Mouse (Mus musculus): Measurements from ENCODE around the gene Syvn1.

The Syvn1 gene

DNA sequence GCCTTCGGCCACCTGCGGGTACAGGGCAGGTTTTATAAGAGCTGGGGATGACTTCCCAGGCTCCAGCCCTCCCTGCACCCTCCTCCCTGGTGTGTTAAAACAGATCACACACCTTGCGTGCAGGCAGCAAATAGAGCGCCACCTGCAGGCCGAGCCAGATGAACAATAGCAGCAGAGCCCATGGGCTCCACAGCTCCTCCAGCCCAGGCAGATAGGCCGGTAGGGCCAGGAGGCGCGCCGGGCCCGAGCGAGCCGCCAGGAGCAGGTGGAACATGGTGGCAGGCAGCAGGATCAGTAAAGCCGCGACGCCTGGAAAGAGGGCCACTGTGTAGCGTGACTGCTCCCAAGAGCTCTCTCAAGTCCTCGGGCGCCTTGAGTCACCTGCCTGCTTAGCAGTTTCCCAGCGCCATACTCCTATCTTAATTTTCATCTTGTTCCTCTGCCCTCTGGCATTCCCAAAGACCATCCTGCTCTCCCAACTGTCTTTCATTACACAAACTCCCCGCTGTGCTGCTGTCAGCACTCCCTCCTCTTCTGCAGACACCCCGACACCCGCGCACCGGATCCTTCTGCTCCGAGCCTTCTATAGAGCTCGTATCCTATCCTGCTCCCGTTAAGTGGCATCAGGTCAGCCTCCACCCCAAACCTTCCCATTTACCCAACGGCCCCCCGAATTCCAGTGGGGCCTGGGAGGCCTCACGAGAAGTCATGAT, 20.8 kb downstream of the Syvn1 start:
- DNase-seq (ENCODE audit: extremely low spot score, low read depth, low spot score): no peak

DNA sequence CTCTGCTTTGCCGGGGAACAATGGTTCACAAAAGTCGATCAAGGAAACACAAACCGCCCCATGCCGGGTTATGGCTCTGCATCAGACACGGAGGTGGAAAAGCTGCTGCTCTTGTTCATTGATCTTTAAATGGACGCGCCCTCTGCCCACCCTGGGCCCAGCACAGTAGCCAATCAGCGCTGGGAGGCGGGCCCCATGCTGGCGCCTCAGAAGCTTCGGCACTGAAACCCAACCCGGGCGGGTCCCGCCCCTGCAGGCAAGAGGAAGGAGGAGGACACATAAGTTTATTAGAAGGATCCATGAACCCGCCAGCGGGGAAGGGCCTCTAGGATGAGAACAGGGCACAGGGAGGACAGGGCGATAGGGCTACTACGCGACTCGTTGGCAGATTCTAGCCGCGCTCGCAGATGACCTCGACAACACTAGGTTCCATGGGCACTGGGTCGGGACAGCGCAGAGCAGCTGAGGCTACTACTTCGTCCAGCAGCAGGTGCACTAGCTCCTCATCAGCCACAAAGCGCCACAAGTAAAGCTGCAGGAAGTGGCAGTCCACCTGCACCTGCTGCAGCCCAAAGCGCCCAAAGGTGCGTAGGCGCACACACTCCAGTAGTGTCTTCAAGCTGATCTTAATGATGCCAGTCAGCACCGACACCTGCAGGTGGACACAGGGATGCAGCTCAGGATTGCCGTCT, 21.5 kb downstream of the Syvn1 start, which contains the start of gene Tm7sf2:
Tm7sf2 (minus strand) TSS at position 650 of the 692 bp plus-strand sequence.
- no peak for DNase-seq (ENCODE audit: extremely low spot score, low read depth, low spot score)

DNA sequence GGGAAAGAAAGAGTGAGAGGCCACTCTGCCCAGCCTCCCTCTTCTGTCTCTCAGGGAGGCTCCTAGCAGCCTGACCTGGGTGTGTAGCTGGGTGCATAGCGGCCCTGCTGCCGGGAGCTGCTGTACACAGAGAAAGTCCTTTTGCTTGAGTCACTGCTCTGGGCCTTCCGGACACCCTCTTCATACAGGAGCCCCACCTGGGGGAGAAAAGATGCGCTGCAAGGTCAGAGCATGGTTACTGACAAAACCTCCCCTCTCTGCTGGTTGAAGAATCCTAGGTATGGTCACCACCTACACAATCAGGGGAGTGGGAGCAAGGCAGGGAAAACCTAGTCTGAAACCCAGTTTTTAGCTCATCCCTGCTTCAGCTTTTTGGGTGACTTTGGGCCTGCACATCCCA, 22.6 kb downstream of the Syvn1 start:
- no peak for DNase-seq (ENCODE audit: extremely low spot score, low read depth, low spot score)

DNA sequence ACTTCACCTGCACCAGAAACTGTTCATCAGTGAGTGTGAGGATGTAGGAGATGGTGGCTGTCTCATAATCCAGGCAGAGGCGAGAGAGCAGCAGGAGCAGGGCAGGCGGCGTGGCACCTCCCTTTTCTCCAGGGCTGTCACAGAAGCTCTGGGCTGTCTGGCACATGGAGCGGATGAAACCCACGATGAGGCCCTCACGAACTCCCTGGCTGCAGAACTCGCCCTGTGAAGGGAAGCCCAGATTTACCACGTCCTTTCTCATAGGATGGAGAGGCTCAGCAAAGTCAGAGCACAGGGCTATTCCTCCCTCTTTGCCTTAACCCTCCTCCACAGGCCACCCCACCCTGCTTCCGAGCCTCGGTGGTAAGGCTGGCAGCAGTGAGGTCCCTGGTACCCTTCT, 23.5 kb downstream of the Syvn1 start:
- DNase-seq (ENCODE audit: extremely low spot score, low read depth, low spot score): no peak

DNA sequence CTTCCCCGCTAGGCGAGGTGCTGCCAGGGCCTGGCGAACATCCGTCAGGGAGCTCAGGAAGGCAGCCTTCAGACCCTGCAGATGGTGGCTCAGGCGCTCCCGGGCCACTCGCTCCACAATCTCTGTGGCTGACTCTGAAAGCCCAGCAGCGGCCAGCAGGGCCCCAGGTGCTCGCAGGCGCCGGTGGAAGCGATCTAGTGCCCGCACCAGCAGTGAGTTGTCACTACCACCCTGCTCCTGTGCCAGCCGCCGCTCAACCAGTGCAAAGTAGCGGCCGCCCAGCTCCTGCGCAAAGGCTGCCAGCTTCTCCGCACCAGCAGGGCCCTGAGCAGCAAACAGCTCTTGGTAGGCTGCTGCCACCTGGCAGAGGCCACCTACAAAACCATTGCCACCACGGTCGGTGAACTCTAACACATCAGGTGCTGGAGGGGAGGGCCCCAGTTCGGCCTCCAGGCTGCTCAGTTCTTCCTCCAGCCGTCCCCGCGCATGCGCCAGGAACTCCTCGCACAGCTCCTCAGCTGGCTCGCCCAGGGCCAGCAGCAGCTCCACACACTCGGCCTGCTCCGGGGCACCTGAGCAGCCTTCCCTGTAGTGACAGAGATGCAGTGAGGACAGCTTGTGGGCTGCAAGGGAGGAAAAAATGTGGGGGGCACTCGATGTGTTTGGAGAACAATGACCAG, 24.3 kb downstream of the Syvn1 start:
- no peak for DNase-seq (ENCODE audit: extremely low spot score, low read depth, low spot score)

DNA sequence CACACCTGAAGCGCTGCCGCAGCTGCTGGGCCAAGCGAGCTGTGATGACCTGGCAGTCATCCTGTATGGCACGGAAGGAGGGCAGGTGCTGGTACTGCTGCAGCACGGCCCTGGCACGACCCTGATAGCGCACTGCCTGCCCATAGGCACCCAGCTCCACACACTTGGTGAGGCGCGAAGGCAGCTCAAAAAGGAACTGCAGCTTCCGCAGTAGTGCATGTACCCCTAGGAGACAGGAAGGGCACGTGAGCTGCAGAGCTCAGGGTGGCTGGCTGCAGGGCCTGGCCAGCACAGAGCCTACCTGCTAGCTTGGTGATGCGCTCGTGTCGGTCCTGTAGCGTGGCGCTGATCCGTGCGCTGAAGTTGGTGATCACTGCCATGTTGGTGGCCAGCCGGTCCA, 24.9 kb downstream of the Syvn1 start:
- DNase-seq (ENCODE audit: extremely low spot score, low read depth, low spot score): no peak

DNA sequence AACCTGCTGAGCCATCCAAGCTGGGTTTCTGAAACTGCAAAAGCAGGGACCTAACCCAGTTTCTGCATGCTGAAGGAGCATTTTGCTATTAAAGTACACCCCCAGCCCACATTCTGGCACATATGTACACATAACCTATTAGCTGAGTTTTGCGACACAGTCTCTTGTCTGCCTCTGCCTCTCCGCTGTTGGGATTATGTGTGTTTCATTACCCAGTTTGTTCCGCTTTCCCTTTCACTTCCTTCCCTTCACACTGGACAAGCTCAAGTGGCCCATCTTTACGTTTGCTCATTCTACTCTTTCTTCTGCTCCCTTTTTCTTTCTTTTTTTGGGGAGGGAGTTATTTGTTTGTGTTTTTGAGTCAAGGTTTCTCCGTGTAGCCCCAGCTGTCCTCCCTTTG, 27.5 kb downstream of the Syvn1 start:
- no peak for DNase-seq (ENCODE audit: extremely low spot score, low read depth, low spot score)

DNA sequence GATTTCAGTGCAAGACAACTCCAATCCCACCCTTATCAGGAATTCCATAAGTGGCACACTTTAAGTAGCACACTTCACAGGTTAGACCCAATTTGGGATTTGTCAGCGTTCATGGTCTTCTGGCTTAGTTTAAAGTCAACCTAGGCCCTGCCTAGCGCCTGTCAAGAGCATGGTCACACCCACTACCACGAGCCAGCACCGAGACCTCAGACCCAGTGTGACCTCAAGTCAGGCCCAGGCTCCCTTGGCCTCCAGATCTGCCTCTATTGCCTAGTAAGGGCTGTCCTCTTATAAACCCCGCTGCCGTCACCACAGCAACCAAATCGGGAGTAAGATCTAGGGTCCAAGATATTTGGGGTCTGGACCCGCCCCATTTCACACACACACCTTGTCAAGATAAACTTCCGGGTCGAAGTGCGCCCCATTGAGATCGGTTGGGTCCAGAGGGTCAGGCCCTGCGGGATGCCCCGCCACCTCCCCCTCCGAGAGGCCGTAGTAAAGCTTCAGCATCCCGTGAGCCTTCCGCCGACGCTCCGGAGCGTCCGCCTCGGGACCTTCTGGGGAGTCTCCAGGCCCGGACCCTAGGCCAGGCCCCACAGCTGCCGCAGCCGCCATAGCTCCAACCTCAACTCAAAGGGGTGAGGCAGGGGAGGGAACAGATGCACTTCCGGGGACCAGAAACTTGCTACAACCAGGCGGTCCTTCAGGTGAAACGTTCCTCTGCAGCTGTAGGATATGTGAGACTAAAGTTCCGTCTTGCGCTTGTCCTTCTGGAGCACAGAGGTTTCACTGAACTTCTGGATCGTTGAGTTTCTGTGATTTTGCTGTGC, 30.4 kb downstream of the Syvn1 start, which contains the start of gene Vps51:
Vps51 (minus strand) TSS at position 668 of the 830 bp plus-strand sequence.
- no peak for DNase-seq (ENCODE audit: extremely low spot score, low read depth, low spot score)

DNA sequence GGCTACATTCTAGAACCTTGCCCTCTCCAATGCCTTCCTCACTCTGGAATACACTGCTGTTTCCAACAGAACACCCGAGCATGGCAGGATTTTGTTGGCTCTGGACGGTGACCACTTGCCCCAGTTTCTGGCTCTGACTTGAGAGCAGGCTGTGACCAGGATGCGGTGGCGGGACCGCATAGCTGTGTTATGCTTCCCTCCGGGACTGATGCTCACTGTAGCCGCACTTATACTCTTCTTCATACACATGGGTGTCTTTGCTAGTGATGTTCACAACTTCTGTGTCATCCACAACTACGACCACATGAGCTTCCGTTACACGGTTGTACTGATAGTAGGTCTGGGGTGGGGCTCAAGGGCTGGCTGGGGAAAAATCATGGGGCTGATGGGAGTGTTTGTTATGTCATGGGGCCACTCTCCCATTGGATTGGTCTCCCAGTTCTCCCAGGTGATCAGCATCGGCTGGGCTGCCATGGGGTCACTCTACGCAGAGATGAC, 33.7 kb downstream of the Syvn1 start, which contains the start of gene Tmem262:
Tmem262 (plus strand) TSS at position 51 of the 498 bp plus-strand sequence.
- DNase-seq (ENCODE audit: extremely low spot score, low read depth, low spot score): no peak

DNA sequence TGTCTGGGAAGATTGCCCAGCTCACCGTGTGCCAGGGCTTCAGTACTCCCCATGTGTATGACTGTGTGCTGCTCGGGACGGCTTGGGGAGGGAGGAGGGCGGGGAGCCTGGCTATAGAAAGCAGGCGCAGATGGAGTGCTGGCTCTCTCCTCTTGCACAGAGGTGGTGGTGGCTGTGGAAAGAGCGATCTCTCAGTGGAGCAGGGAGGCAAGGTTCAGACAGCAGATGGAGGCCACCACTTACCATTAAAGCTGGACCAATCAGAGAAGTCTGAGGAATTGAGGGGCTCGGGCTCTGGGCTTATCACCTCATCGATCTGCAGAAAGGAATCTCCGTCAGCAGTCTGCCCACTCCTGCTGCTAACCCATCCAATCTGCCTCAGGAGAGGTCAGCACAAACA, 35.8 kb downstream of the Syvn1 start, which contains the start of gene Gm28374:
Gm28374 (minus strand) TSS at position 101 of the 400 bp plus-strand sequence.
- no peak for DNase-seq (ENCODE audit: extremely low spot score, low read depth, low spot score)

DNA sequence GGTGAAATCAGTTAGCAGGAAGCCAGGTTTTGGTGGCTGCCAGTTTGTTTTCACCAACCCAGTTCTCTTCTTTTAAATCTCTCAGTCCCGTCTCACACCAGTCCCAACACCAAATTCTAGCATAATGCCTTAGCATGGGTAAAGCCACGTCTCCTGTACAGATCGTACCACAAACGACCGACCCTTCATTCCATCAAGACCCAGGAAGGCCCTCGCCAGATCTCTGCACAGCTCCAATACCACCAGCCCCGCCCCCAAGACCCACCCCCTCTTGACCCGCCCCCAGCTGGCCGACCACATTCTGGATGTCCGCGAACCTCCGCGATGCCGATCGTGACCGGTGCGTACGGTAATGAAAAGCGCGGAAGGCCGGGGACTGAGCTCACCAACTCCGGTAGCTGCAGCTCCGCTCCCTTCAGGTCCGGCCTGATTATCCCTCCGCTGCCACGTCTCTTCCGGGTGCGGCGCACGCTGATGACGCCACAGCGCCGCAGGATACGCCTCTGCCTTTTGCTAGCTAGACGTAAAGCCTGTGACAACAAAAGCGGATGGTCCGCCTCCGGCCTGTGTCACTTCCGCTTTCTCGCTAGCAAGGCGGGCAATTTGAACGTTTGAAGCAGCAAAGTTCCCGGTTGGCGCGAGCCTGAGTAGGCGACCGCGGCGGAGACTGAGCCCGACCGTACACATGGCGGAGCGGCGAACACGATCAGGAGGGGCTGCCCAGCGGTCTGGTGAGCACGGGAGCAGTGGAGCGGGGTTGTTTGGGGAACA, 38.3 kb downstream of the Syvn1 start, which contains the start of the genes Zfpl1 and Cdca5:
Zfpl1 (minus strand) TSS at position 479 of the 771 bp plus-strand sequence.
Cdca5 (plus strand) TSS at position 506 of the 771 bp plus-strand sequence.
- DNase-seq (ENCODE audit: extremely low spot score, low read depth, low spot score): peak; percentile 97

DNA sequence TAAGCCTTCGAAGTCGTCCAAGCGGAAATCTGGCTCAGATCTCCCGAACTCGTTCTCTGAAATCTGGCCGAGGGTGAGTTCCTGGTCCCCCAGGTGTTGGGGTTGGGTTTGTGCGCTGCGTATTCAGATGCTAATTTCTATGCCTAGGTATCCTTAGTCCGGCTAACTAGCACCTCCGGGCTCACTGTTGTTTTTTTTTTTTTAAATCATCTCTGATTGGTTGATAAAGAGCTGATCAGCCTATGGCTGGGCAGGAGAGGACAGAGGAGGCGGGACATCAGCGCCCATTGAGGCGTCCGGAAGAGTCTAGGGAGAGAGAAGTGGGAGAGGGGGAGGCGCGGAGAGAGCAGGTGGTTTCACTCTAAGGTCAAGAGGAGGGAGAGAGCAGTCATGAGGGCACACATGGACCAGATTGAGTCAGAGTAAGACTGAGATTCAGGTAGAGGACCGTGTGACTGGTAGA, 39.1 kb downstream of the Syvn1 start:
- peak; percentile 76 for DNase-seq (ENCODE audit: extremely low spot score, low read depth, low spot score)

DNA sequence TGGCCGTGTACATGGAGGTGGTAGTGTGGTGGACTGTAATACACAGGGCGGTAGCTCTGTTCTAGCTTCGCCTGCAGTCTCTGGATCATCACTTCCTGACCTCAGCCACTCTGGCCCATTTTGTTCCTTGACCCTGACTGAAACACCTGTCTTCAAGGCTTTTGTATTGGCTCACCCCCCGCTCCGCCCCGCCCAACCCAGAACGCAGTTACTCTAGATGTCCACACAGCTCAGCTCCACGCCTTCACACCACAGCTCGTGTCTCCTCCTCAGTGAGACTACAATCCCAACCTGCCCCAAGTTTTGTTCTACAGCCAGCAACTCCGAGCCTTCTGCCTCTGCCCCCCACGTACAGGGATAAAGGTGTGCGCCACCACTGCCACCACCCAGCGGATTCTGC, 42.5 kb downstream of the Syvn1 start:
- DNase-seq (ENCODE audit: extremely low spot score, low read depth, low spot score): no peak

DNA sequence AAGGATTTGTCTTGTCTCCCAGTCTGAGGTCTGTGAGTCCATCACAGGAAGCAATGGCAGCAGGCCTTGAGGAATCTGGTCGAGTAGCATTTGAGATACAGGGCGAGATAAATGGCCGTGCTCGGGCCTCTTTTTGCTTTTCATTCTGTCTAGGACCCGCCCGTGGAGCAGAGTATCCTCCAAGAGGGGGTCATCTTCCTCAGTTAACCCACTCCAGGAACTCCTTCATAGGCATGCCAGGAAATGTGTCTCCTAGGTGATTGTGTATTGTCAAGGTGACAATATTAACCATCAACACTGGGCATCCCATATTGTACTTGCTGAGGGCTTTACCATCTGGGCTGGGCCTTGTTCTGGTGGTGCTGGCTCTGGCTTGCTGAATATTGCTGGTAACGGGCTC, 47.7 kb downstream of the Syvn1 start, which contains the start of gene AC131692.1:
AC131692.1 (plus strand) TSS at position 301 of the 400 bp plus-strand sequence.
- DNase-seq (ENCODE audit: extremely low spot score, low read depth, low spot score): no peak

DNA sequence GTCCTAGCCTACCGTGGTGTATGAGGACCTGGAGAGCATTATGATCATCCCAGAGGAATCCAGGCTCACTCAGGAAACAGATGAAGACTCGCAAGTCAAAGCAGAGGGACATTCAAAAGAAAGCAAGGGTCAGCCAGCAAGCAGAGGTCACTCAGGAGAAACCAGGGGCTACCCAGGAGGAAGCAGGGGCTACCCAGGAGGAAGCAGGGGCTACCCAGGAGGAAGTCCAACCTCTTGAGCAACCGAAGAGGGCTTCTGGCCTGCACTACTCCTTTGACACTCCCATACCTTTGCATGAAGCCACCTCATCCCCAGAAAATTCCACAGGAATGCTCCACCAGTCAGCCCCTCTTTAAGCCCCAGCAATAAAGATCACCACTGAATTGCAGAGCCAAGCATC, 51.5 kb downstream of the Syvn1 start:
- no peak for DNase-seq (ENCODE audit: extremely low spot score, low read depth, low spot score)

DNA sequence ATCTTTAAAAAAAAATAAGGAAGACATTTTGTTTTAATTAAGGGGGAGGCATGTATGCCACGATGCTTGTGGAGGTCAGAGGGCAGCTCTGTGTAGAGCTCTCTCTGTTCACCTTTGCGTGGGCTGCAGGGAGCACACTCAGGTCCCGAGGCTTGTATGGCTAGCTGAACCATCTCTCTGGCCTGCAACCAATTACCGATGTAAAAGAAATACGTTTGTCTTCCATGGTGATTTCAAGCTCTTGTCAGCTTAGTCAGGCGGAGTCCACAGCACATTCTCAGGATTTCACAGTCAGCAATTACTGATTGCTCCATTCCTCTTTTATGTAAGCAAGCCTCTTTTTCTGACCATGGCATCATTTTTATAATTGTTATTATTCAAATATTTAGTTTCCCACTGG, 54.8 kb downstream of the Syvn1 start:
- no peak for DNase-seq (ENCODE audit: extremely low spot score, low read depth, low spot score)

DNA sequence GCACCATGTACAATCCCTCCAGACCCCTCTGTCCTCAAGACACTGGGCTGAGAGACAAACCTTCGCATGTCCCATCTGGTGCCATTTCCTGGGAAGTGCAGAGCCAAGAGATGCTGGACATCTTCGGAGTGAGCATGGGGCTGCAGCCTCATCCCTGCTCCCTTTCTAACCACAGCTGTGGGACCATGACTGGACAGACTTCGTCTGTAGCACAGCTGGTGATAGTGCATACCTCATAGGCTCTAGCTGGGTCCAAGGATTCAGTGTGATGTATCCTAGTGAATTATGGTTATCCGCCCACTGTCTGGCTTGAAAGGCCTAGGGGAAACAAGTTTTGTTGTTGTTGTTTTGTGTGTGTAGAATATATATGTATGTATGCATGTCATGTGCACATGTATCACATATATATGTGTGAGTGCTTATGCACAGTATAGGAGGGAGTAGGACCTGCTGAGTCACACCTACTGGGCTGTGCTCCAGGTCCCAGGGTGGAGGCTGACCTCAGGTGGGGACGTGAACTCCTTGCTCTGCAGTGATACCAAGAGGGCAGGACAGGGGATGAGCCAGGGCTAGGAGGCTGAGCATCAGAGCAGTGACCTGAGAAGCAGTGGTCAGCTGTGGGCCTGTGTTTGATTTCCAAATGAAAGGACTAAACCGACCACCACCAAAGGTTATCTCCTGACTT, 55.9 kb downstream of the Syvn1 start:
- no peak for DNase-seq (ENCODE audit: extremely low spot score, low read depth, low spot score)

All from hindlimb bud, embryonic 11.5 days (tissue).